Mouse (Mus musculus) heart, adult 11 months (tissue): ENCODE measurements around the gene Gm20388.

Source experiments
- DNase-seq: peaks from one replicate; pipeline ENCODE4 v3.0.0; 2022

Gene Gm20388

GRCm38 (mm10) chr8:121170626-121171552 is 1260.2 kb downstream of the Gm20388 start:
- DNase-seq, result peak; percentile 98

GRCm38 (mm10) chr8:121172567-121172966 is 1261.9 kb downstream of the Gm20388 start:
- DNase-seq, result peak; percentile 93

- peak; percentile 88 for DNase-seq
Observed at GRCm38 (mm10) chr8:121174178-121174577, 1263.5 kb downstream of the Gm20388 start.

GRCm38 (mm10) chr8:121174721-121175539 is 1264.3 kb downstream of the Gm20388 start:
- DNase-seq, result no peak

- DNase-seq, result peak; percentile 89
Observed at GRCm38 (mm10) chr8:121175540-121176090, 1265.0 kb downstream of the Gm20388 start.

GRCm38 (mm10) chr8:121176291-121176690 is 1265.7 kb downstream of the Gm20388 start:
- DNase-seq, result peak; percentile 93

GRCm38 (mm10) chr8:121180474-121181284 is 1270.0 kb downstream of the Gm20388 start:
- DNase-seq, result no peak

GRCm38 (mm10) chr8:121181285-121181884 is 1270.7 kb downstream of the Gm20388 start:
- DNase-seq, result peak; percentile 97

GRCm38 (mm10) chr8:121187491-121188364 is 1277.1 kb downstream of the Gm20388 start:
- DNase-seq, result peak; percentile 98

- peak; percentile 98 for DNase-seq
Observed at GRCm38 (mm10) chr8:121188994-121189393, 1278.4 kb downstream of the Gm20388 start.

GRCm38 (mm10) chr8:121192451-121192850 is 1281.8 kb downstream of the Gm20388 start:
- no peak for DNase-seq

- DNase-seq, result no peak
Observed at GRCm38 (mm10) chr8:121195970-121196369, 1285.3 kb downstream of the Gm20388 start.

- peak; percentile 95 for DNase-seq
Observed at GRCm38 (mm10) chr8:121196726-121197668, 1286.4 kb downstream of the Gm20388 start.

GRCm38 (mm10) chr8:121200069-121200468 is 1289.4 kb downstream of the Gm20388 start:
- no peak for DNase-seq

GRCm38 (mm10) chr8:121200979-121201378 is 1290.3 kb downstream of the Gm20388 start:
- DNase-seq, result peak; percentile 95

- no peak for DNase-seq
Observed at GRCm38 (mm10) chr8:121201651-121202050, 1291.0 kb downstream of the Gm20388 start.

GRCm38 (mm10) chr8:121203612-121204376 is 1293.2 kb downstream of the Gm20388 start:
- DNase-seq, result no peak

GRCm38 (mm10) chr8:121207171-121207570 is 1296.5 kb downstream of the Gm20388 start:
- peak; percentile 93 for DNase-seq

GRCm38 (mm10) chr8:121210627-121211026 is 1300.0 kb downstream of the Gm20388 start:
- no peak for DNase-seq
